Mouse (Mus musculus): ENCODE results near the gene Gm28710. TPM values are rescaled to one million over a fixed set of nuclear protein-coding genes. Genes with fewer than 3 reads are reported as not detected.

The Gm28710 gene
- not detected in 2 replicates for polyA plus RNA-seq (2014; fragmentation: Nextera tagmentation; extraction: Ambion mirVana)

- ATAC-seq (ENCODE audit: insufficient read depth) (no peak), DNase-seq (no peak)
- Histone ChIP-seq H3K4me3 (ENCODE audit: low read depth, low read length) (no peak within 1 kb of the TSS), H3K4me1 (ENCODE audit: insufficient read depth) (no peaks in the 10 kb centered on the region), H3K27ac (ENCODE audit: low read depth) (no peak within 1 kb of the TSS), H3K9ac (no peak within 1 kb of the TSS), H3K9me3 (ENCODE audit: low read depth, low read length) (no peaks in the 10 kb centered on the region), H3K27me3 (ENCODE audit: insufficient read depth, low read length) (no peaks in the 10 kb centered on the region), H3K36me3 (ENCODE audit: insufficient read depth) (no peaks in the 10 kb centered on the region), H3K4me2 (no peak within 1 kb of the TSS)
- no peak for TF ChIP-seq CTCF (IDR thresholded peaks at IDR 0.05; ENCODE audit: low read depth)
- WGBS: 57% methylated on average over 4 of the region's 4 CpGs
Observed at GRCm38 (mm10) chr5:16791243-16791860, at the start of gene Gm28710. TSS of gene Gm28710 (plus strand) at chr5:16791810.

GRCm38 (mm10) chr5:16777176-16777575 is 14.4 kb upstream of the Gm28710 start:
- WGBS: 62% methylated on average over 2 of the region's 2 CpGs
- Histone ChIP-seq H3K9me3 (ENCODE audit: low read depth, low read length) (no peaks in the 10 kb centered on the region), H3K36me3 (ENCODE audit: insufficient read depth) (no peaks in the 10 kb centered on the region), H3K27me3 (ENCODE audit: insufficient read depth, low read length) (no peaks in the 10 kb centered on the region), H3K4me2 (no peak overlapping the region), H3K27ac (ENCODE audit: low read depth) (no peak overlapping the region), H3K9ac (no peak overlapping the region), H3K4me1 (ENCODE audit: insufficient read depth) (no peaks in the 10 kb centered on the region), H3K4me3 (ENCODE audit: low read depth, low read length) (no peak overlapping the region)
- no peak for TF ChIP-seq CTCF (IDR thresholded peaks at IDR 0.05; ENCODE audit: low read depth)
- no peak for DNase-seq
- ATAC-seq (ENCODE audit: insufficient read depth): no peak

GRCm38 (mm10) chr5:16778610-16779172 is 12.9 kb upstream of the Gm28710 start:
- H3K9me3 ChIP-seq (ENCODE audit: low read depth, low read length): no peaks in the 10 kb centered on the region
- no peak overlapping the region for H3K27ac ChIP-seq (ENCODE audit: low read depth)
- H3K4me1 ChIP-seq (ENCODE audit: insufficient read depth): no peaks in the 10 kb centered on the region
- H3K4me3 ChIP-seq (ENCODE audit: low read depth, low read length): no peak overlapping the region
- ATAC-seq (ENCODE audit: insufficient read depth) (no peak), DNase-seq (no peak)
- no peak overlapping the region for H3K4me2 ChIP-seq
- TF ChIP-seq CTCF (IDR thresholded peaks at IDR 0.05; ENCODE audit: low read depth): no peak
- 76% methylated on average over 6 of the region's 6 CpGs for WGBS
- H3K27me3 ChIP-seq (ENCODE audit: insufficient read depth, low read length): no peaks in the 10 kb centered on the region
- no peak overlapping the region for H3K9ac ChIP-seq
- H3K36me3 ChIP-seq (ENCODE audit: insufficient read depth): no peaks in the 10 kb centered on the region

GRCm38 (mm10) chr5:16785627-16786026 is 6.0 kb upstream of the Gm28710 start:
- Histone ChIP-seq H3K27ac (ENCODE audit: low read depth) (no peak overlapping the region), H3K4me1 (ENCODE audit: insufficient read depth) (no peaks in the 10 kb centered on the region), H3K27me3 (ENCODE audit: insufficient read depth, low read length) (no peaks in the 10 kb centered on the region), H3K36me3 (ENCODE audit: insufficient read depth) (no peaks in the 10 kb centered on the region), H3K4me2 (no peak overlapping the region), H3K9ac (no peak overlapping the region), H3K4me3 (ENCODE audit: low read depth, low read length) (no peak overlapping the region), H3K9me3 (ENCODE audit: low read depth, low read length) (no peaks in the 10 kb centered on the region)
- ATAC-seq (ENCODE audit: insufficient read depth) (no peak), DNase-seq (no peak)
- 80% methylated on average over 4 of the region's 4 CpGs for WGBS
- no peak for TF ChIP-seq CTCF (IDR thresholded peaks at IDR 0.05; ENCODE audit: low read depth)

- no peak for TF ChIP-seq CTCF (IDR thresholded peaks at IDR 0.05; ENCODE audit: low read depth)
- no peak overlapping the region for H3K4me2 ChIP-seq
- no peaks in the 10 kb centered on the region for H3K27me3 ChIP-seq (ENCODE audit: insufficient read depth, low read length)
- H3K4me1 ChIP-seq (ENCODE audit: insufficient read depth): no peaks in the 10 kb centered on the region
- no peak overlapping the region for H3K9ac ChIP-seq
- no peaks in the 10 kb centered on the region for H3K36me3 ChIP-seq (ENCODE audit: insufficient read depth)
- H3K27ac ChIP-seq (ENCODE audit: low read depth): no peak overlapping the region
- H3K4me3 ChIP-seq (ENCODE audit: low read depth, low read length): no peak overlapping the region
- DNase-seq (no peak), ATAC-seq (ENCODE audit: insufficient read depth) (no peak)
- no peaks in the 10 kb centered on the region for H3K9me3 ChIP-seq (ENCODE audit: low read depth, low read length)
- 75% methylated on average over 6 of the region's 6 CpGs for WGBS
Observed at GRCm38 (mm10) chr5:16794972-16795371, 3.4 kb downstream of the Gm28710 start.

- H3K4me2 ChIP-seq: no peak overlapping the region
- no peak overlapping the region for H3K4me3 ChIP-seq (ENCODE audit: low read depth, low read length)
- no peak overlapping the region for H3K9ac ChIP-seq
- TF ChIP-seq CTCF (IDR thresholded peaks at IDR 0.05; ENCODE audit: low read depth): no peak
- H3K4me1 ChIP-seq (ENCODE audit: insufficient read depth): no peaks in the 10 kb centered on the region
- DNase-seq (no peak), ATAC-seq (ENCODE audit: insufficient read depth) (no peak)
- no peaks in the 10 kb centered on the region for H3K9me3 ChIP-seq (ENCODE audit: low read depth, low read length)
- WGBS: 80% methylated on average over 4 of the region's 4 CpGs
- no peaks in the 10 kb centered on the region for H3K27me3 ChIP-seq (ENCODE audit: insufficient read depth, low read length)
- no peak overlapping the region for H3K27ac ChIP-seq (ENCODE audit: low read depth)
- no peaks in the 10 kb centered on the region for H3K36me3 ChIP-seq (ENCODE audit: insufficient read depth)
Observed at GRCm38 (mm10) chr5:16802726-16803125, 11.1 kb downstream of the Gm28710 start.

GRCm38 (mm10) chr5:16838991-16839390 is 47.4 kb downstream of the Gm28710 start:
- no peak for DNase-seq
- H3K36me3 ChIP-seq (ENCODE audit: insufficient read depth): no peaks in the 10 kb centered on the region
- no peak overlapping the region for H3K4me2 ChIP-seq
- no peak for TF ChIP-seq CTCF (IDR thresholded peaks at IDR 0.05; ENCODE audit: low read depth)
- H3K27ac ChIP-seq (ENCODE audit: low read depth): no peak overlapping the region
- no peak overlapping the region for H3K9ac ChIP-seq
- no peaks in the 10 kb centered on the region for H3K27me3 ChIP-seq (ENCODE audit: insufficient read depth, low read length)
- H3K9me3 ChIP-seq (ENCODE audit: low read depth, low read length): no peaks in the 10 kb centered on the region
- H3K4me1 ChIP-seq (ENCODE audit: insufficient read depth): no peaks in the 10 kb centered on the region
- no peak overlapping the region for H3K4me3 ChIP-seq (ENCODE audit: low read depth, low read length)
- no peak for ATAC-seq (ENCODE audit: insufficient read depth)
